Mouse (Mus musculus): ENCODE results near the gene Gm49373. TPM values are rescaled to one million over a fixed set of nuclear protein-coding genes. Genes with fewer than 3 reads are reported as not detected.

Gene Gm49373
- polyA plus RNA-seq, 1 experiment from 2014 or later: 0.24 TPM

DNA sequence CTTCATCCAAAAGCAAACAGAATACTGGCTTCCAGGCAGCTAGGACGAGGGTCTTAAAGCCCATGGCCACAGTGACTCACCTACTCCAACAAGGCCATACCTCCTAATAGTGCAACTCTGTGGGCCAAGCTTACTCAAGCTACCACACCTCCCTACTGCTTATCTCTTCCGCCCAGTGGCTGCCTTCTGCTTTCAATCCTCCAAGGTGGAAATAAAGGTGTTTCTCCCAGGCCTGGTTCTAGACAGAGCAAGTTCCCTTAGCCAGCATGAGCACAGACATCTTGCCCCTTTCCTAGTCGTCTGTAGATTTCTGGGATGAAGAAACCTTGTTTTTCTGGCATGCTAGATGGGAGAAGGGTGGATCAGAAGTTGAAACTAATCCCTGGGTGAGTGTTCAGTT lies 33.1 kb downstream of the Gm49373 start:
- no peak for ATAC-seq (ENCODE audit: low FRiP score, low TSS enrichment)
- Histone ChIP-seq H3K27ac (replicated peaks) (no peak overlapping the region), H3K4me2 (replicated peaks; ENCODE audit: low read depth) (no peak overlapping the region), H3K27me3 (ENCODE audit: control insufficient read depth, insufficient read depth, low read length) (peaks cover 27% of the 10 kb centered on the region), H3K9ac (ENCODE audit: low read length) (no peak overlapping the region), H3K4me1 (replicated peaks; ENCODE audit: control insufficient read depth, insufficient read depth) (no peaks in the 10 kb centered on the region), H3K36me3 (ENCODE audit: control insufficient read depth, insufficient read depth, low read length) (no peaks in the 10 kb centered on the region), H3K9me3 (ENCODE audit: control insufficient read depth, low read length) (no peaks in the 10 kb centered on the region), H3K4me3 (ENCODE audit: low read depth, low read length) (no peak overlapping the region)
- DNase-seq (ENCODE audit: low spot score): no peak
- WGBS: 81% methylated on average over 3 of the region's 3 CpGs
- no peak for TF ChIP-seq CTCF (IDR thresholded peaks at IDR 0.05; ENCODE audit: low read depth)
- TF ChIP-seq EP300 (optimal IDR thresholded peaks at IDR 0.05): no peak

- no peak overlapping the region for H3K27ac ChIP-seq (replicated peaks)
- H3K27me3 ChIP-seq (ENCODE audit: control insufficient read depth, insufficient read depth, low read length): peaks cover 30% of the 10 kb centered on the region
- H3K9ac ChIP-seq (ENCODE audit: low read length): no peak overlapping the region
- TF ChIP-seq CTCF (IDR thresholded peaks at IDR 0.05; ENCODE audit: low read depth) (no peak), EP300 (optimal IDR thresholded peaks at IDR 0.05) (no peak)
- no peak for ATAC-seq (ENCODE audit: low FRiP score, low TSS enrichment)
- peak; percentile 46 for DNase-seq (ENCODE audit: low spot score)
- peak overlapping the region; percentile 38 for H3K4me3 ChIP-seq (ENCODE audit: low read depth, low read length)
- H3K4me1 ChIP-seq (replicated peaks; ENCODE audit: control insufficient read depth, insufficient read depth): no peaks in the 10 kb centered on the region
- H3K4me2 ChIP-seq (replicated peaks; ENCODE audit: low read depth): peak overlapping the region; percentile 60
- H3K9me3 ChIP-seq (ENCODE audit: control insufficient read depth, low read length): no peaks in the 10 kb centered on the region
- no peaks in the 10 kb centered on the region for H3K36me3 ChIP-seq (ENCODE audit: control insufficient read depth, insufficient read depth, low read length)
- WGBS: 2% methylated on average over 31 of the region's 31 CpGs
Measured at GRCm38 (mm10) chr9:21037481-21037891, 35.4 kb downstream of the Gm49373 start.

DNA sequence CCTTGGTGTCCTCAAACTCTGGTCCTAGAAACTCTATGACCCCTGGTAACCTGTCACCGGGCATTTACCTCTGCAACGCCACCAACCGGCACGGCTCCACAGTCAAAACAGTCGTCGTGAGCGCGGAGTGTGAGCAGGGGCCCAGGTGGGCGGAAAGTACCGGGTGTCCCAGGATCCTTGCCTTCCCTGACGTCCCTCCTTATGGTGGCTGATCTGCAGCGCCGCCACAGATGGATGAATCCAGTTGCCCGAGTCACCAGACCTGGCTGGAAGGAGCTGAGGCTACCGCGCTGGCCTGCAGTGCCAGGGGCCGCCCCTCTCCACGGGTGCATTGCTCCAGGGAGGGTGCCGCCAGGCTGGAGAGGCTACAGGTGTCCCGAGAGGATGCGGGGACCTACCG lies 36.2 kb downstream of the Gm49373 start:
- Histone ChIP-seq H3K4me3 (ENCODE audit: low read depth, low read length) (no peak overlapping the region), H3K4me2 (replicated peaks; ENCODE audit: low read depth) (no peak overlapping the region; the same call in 1 of the 2 replicates), H3K36me3 (ENCODE audit: control insufficient read depth, insufficient read depth, low read length) (no peaks in the 10 kb centered on the region), H3K27me3 (ENCODE audit: control insufficient read depth, insufficient read depth, low read length) (peaks cover 35% of the 10 kb centered on the region), H3K27ac (replicated peaks) (no peak overlapping the region), H3K4me1 (replicated peaks; ENCODE audit: control insufficient read depth, insufficient read depth) (no peaks in the 10 kb centered on the region), H3K9me3 (ENCODE audit: control insufficient read depth, low read length) (no peaks in the 10 kb centered on the region), H3K9ac (ENCODE audit: low read length) (no peak overlapping the region)
- ATAC-seq (ENCODE audit: low FRiP score, low TSS enrichment) (no peak), DNase-seq (ENCODE audit: low spot score) (no peak)
- WGBS: 6% methylated on average over 22 of the region's 22 CpGs
- TF ChIP-seq CTCF (IDR thresholded peaks at IDR 0.05; ENCODE audit: low read depth) (no peak), EP300 (optimal IDR thresholded peaks at IDR 0.05) (no peak)

GRCm38 (mm10) chr9:21036161-21036560 lies 36.7 kb downstream of the Gm49373 start:
- DNase-seq (ENCODE audit: low spot score) (no peak), ATAC-seq (ENCODE audit: low FRiP score, low TSS enrichment) (no peak)
- Histone ChIP-seq H3K27me3 (ENCODE audit: control insufficient read depth, insufficient read depth, low read length) (peaks cover 35% of the 10 kb centered on the region), H3K36me3 (ENCODE audit: control insufficient read depth, insufficient read depth, low read length) (no peaks in the 10 kb centered on the region), H3K27ac (replicated peaks) (no peak overlapping the region), H3K4me1 (replicated peaks; ENCODE audit: control insufficient read depth, insufficient read depth) (no peaks in the 10 kb centered on the region), H3K4me3 (ENCODE audit: low read depth, low read length) (no peak overlapping the region), H3K9ac (ENCODE audit: low read length) (no peak overlapping the region), H3K9me3 (ENCODE audit: control insufficient read depth, low read length) (no peaks in the 10 kb centered on the region), H3K4me2 (replicated peaks; ENCODE audit: low read depth) (no peak overlapping the region)
- TF ChIP-seq EP300 (optimal IDR thresholded peaks at IDR 0.05) (no peak), CTCF (IDR thresholded peaks at IDR 0.05; ENCODE audit: low read depth) (no peak)
- 15% methylated on average over 20 of the region's 20 CpGs for WGBS

- TF ChIP-seq EP300 (optimal IDR thresholded peaks at IDR 0.05): no peak
- no peak for TF ChIP-seq CTCF (IDR thresholded peaks at IDR 0.05; ENCODE audit: low read depth)
- DNase-seq (ENCODE audit: low spot score) (no peak), ATAC-seq (ENCODE audit: low FRiP score, low TSS enrichment) (no peak)
- no peak overlapping the region for H3K4me3 ChIP-seq (ENCODE audit: low read depth, low read length)
- H3K36me3 ChIP-seq (ENCODE audit: control insufficient read depth, insufficient read depth, low read length): no peaks in the 10 kb centered on the region
- H3K27ac ChIP-seq (replicated peaks): no peak overlapping the region
- H3K27me3 ChIP-seq (ENCODE audit: control insufficient read depth, insufficient read depth, low read length): peaks cover 35% of the 10 kb centered on the region
- H3K4me2 ChIP-seq (replicated peaks; ENCODE audit: low read depth): no peak overlapping the region
- 33% methylated on average over 9 of the region's 9 CpGs for WGBS
- H3K9me3 ChIP-seq (ENCODE audit: control insufficient read depth, low read length): no peaks in the 10 kb centered on the region
- no peaks in the 10 kb centered on the region for H3K4me1 ChIP-seq (replicated peaks; ENCODE audit: control insufficient read depth, insufficient read depth)
- no peak overlapping the region for H3K9ac ChIP-seq (ENCODE audit: low read length)
Measured at GRCm38 (mm10) chr9:21035586-21035985, 37.3 kb downstream of the Gm49373 start.

DNA sequence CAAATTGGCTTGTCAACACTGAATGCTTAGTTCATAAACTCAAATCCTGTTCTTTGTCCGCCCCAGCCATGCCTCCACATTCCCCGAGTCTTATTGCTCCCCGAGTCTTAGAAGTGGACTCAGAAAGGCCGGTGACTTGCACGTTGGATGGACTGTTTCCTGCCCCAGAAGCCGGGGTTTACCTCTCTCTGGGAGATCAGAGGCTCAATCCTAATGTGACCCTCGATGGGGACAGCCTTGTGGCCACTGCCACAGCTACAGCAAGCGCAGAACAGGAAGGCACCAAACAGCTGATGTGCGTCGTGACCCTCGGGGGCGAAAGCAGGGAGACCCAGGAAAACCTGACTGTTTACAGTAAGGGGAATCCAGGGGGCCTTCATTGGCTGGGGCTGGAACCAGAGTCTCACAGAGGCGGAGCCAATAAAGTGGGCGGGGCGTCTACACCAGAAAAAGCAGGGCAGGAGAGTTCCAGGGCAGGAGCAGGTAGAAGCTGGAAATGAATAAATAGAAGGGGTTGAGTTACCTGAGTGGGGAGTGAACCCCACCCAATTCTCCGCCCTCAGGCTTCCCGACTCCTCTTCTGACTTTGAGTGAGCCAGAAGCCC lies 38.3 kb downstream of the Gm49373 start:
- H3K4me3 ChIP-seq (ENCODE audit: low read depth, low read length): no peak overlapping the region
- H3K4me1 ChIP-seq (replicated peaks; ENCODE audit: control insufficient read depth, insufficient read depth): 0 out of 2 replicates have a peak, but pooled peaks cover 3% of the 10 kb centered on the region

More for the DNA sequence above, 38.3 kb downstream of the Gm49373 start:
- no peaks in the 10 kb centered on the region for H3K9me3 ChIP-seq (ENCODE audit: control insufficient read depth, low read length)
- DNase-seq (ENCODE audit: low spot score) (peak; percentile 38), ATAC-seq (ENCODE audit: low FRiP score, low TSS enrichment) (no peak)
- no peak overlapping the region for H3K4me2 ChIP-seq (replicated peaks; ENCODE audit: low read depth)
- no peak for TF ChIP-seq EP300 (optimal IDR thresholded peaks at IDR 0.05)
- no peak for TF ChIP-seq CTCF (IDR thresholded peaks at IDR 0.05; ENCODE audit: low read depth)
- no peak overlapping the region for H3K9ac ChIP-seq (ENCODE audit: low read length)
- WGBS: 10% methylated on average over 17 of the region's 17 CpGs
- H3K36me3 ChIP-seq (ENCODE audit: control insufficient read depth, insufficient read depth, low read length): no peaks in the 10 kb centered on the region
- peaks cover 35% of the 10 kb centered on the region for H3K27me3 ChIP-seq (ENCODE audit: control insufficient read depth, insufficient read depth, low read length)
- no peak overlapping the region for H3K27ac ChIP-seq (replicated peaks)
